Mouse (Mus musculus): ENCODE data around the gene Dusp8. TPM values are rescaled to one million over a fixed set of nuclear protein-coding genes. Genes with fewer than 3 reads are reported as not detected.

The Dusp8 gene
- total RNA-seq, 2 experiments from 2014 or later = 142 to 154 TPM

DNA sequence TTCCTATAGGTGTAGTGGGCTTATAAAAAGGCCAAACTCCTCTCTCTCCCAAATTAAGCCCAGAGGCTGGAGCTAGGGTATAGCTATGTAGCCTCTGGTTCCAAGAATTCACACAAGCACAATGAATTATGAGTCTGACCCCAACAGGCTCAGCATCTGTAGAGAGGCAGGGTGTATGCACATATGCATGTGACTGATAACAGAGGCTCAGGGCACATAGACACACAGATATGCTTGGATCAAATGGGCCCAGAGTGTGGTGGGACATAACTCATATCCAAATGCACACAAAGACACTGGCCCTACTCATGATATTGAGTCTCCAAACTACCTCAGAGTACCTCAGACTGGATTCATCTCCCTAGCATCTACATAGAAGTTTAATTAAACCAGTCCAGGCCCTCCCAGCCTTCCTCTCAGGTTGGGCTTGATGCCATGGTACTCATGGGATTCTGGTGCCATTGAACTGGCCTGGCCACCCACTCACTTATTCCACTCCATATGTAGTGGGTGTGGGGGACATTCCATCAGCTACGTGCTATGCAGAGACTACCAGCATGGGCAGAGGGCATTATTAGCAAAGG is 8.5 kb downstream of the Dusp8 start:
- DNase-seq = no peak
- intact Hi-C loops (cut with DNase I) = no loop called here

- intact Hi-C loops (cut with DNase I) = no loop called here
- DNase-seq = no peak
Measured at GRCm38 (mm10) chr7:142086159-142086905, 9.3 kb downstream of the Dusp8 start.

- DNase-seq = peak; percentile 97
- intact Hi-C loops (cut with DNase I) = no loop called here
Measured at GRCm38 (mm10) chr7:142084820-142085219, 10.8 kb downstream of the Dusp8 start.

GRCm38 (mm10) chr7:142084395-142084794 is 11.2 kb downstream of the Dusp8 start:
- no peak for DNase-seq
- intact Hi-C loops (cut with DNase I) = no loop called here

DNA sequence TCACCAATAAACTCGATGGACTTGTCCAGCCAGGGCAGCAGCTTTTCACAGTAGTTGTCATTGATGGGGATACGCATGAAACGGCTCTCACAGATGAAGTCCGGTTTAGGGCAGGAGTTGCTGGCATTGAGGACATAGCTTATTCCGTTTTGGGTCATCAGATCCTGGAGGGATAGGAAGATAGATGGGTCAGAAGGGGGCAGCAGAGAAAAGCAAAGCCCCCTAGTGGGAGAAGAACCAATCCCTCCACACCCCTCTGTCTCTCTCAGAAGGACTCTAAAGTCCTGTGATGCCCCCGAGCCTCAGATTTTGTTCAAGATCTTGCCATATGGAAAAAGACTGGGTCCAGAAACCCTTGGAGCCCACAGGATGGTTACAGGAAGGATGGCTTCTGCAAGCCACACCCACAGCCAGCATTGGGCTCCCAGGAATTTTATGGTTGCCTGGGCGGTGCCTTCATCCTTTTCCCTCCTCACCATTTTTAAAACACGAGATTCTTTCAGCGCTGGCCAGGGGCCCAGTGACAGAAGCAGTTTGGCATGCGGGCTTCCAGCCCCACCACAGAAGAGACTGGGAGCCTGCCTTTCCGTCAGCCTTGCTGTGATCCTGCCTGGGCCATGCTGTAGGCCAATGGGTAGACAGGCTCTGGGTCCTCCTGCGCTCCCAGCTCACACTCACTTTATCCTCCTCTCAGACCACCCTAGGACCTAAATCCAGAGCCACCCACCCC is 11.9 kb downstream of the Dusp8 start:
- intact Hi-C loops (cut with DNase I) = no loop called here
- DNase-seq = no peak

- intact Hi-C loops (cut with DNase I) = no loop called here
- no peak for DNase-seq
Measured at GRCm38 (mm10) chr7:142082607-142083006, 13.0 kb downstream of the Dusp8 start.

GRCm38 (mm10) chr7:142082179-142082578 is 13.5 kb downstream of the Dusp8 start:
- intact Hi-C loops (cut with DNase I) = no loop called here
- DNase-seq = no peak

DNA sequence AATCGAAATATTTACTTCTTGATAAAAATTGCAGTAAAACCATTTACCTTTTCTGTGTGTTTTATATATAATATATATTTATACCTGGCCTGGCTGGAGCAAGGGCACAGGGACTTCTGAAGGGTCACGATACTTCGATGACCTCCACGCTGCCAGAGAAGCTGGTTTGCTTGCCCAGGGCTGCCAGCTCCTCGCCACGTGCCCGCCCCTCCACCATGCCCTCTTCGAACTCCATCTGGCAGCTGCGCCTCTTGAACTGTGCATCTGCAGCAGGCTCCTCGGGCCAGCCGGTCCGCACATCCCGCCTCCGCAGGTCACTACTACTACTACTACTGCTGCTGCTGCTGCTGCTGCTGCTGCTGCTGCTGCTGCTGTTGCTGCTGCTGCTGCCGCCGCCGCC is 13.9 kb downstream of the Dusp8 start:
- DNase-seq = peak; percentile 36

GRCm38 (mm10) chr7:142080876-142081275 is 14.8 kb downstream of the Dusp8 start:
- no peak for DNase-seq
- intact Hi-C loops (cut with DNase I) = no loop called here

More for the DNA sequence above, 13.9 kb downstream of the Dusp8 start:
- intact Hi-C loops (cut with DNase I) = no loop called here

GRCm38 (mm10) chr7:142079365-142079764 is 16.3 kb downstream of the Dusp8 start:
- no peak for DNase-seq
- intact Hi-C loops (cut with DNase I) = no loop called here

DNA sequence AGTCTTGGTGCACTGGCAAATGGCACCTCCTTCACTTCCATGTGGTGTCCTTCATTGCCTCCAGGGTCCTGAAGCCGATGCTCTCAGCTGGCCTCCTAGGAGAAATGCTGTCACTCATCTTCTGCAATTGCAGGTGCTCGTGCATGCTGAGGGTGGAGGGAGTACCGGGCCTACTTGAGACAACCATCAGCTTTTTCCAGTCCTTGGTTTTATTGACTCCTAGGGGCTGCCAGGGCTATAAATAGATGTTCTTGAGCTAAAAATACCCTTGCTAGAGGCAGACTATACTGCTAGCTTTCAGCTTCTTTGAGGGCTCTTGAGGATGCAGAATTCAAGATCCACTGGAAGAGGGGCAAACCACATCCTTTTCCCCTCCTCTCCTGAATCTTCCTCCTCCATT is 18.5 kb downstream of the Dusp8 start:
- no peak for DNase-seq
- intact Hi-C loops (cut with DNase I) = no loop called here

GRCm38 (mm10) chr7:142074146-142074886 is 21.3 kb downstream of the Dusp8 start:
- intact Hi-C loops (cut with DNase I) = no loop called here

DNA sequence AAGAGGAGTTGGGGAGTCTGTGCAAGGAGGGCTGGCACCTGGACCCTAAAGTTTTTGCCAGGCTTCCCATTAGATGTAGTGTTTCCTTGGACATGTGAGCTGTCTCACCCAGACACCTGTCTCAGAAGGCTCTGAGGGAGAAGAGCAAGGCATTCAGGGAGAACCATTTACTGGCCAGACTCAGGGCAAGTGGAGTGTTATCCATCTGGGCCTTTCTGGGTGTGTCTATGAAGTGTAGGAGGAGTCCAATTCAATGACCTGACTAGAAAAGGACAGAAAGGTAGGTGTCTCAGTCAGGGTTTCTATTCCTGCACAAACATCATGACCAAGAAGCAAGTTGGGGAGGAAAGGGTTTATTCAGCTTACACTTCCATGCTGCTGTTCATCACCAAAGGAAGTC is 23.9 kb downstream of the Dusp8 start:
- intact Hi-C loops (cut with DNase I) = no loop called here
- no peak for DNase-seq

More at GRCm38 (mm10) chr7:142074146-142074886, 21.3 kb downstream of the Dusp8 start:
- DNase-seq = no peak

DNA sequence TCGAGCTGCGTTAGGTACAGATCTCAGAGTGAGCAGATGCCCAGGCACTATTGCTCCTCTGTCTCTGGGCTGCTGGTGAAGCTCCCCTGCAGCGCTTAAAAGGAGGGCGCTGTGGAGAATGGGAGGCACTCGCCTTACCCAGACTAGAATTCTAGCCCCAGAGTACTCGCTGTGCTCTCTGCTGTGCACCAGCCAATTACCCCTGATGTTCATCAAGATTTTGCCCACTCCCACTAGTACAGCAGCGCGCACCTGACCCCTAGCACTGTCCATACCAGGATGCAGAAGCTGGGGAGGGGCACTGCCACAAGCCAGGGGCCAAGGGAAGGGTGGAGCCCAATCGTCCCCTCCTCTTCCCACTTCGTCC is 24.4 kb downstream of the Dusp8 start:
- DNase-seq = no peak
- intact Hi-C loops (cut with DNase I) = no loop called here

DNA sequence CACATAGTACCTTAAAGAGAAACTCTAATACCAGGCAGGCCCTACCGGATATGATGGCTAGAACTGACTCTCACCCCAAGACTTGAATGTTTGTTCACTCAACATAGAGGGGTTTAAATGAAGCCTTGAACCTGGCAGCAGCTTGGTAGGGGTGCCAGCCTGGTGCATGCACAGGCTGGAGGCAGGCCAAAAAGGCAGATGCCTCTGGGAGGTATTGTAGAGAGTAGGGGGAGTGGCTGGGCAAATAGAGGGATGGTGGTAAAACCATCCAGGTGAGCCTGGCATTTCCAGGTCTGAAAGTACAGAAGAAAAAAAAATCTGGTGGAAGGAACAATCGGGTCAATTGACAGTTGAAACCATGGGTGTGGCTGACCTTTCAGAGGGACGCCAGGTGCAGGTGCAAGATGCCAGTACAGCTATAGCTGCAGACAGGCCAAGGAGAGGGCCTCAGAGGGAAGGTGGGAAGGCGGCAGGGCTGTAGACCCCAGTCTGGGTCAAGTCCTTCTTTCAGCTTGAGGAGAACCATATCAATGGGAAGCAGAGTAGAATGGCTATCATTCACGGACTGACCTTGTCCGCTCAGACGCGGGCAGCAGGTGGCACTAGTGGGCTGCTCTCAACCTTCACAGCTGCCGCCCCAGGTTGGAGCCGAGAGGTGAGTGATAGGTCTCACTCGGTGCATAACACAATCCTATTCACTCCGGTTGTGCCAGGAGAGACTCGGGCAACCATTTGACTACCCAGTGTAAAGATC is 25.0 kb downstream of the Dusp8 start:
- intact Hi-C loops (cut with DNase I) = no loop called here

GRCm38 (mm10) chr7:142068429-142068828 is 27.2 kb downstream of the Dusp8 start:
- intact Hi-C loops (cut with DNase I) = no loop called here
- no peak for DNase-seq

More for the DNA sequence above, 25.0 kb downstream of the Dusp8 start:
- peak; percentile 83 for DNase-seq

DNA sequence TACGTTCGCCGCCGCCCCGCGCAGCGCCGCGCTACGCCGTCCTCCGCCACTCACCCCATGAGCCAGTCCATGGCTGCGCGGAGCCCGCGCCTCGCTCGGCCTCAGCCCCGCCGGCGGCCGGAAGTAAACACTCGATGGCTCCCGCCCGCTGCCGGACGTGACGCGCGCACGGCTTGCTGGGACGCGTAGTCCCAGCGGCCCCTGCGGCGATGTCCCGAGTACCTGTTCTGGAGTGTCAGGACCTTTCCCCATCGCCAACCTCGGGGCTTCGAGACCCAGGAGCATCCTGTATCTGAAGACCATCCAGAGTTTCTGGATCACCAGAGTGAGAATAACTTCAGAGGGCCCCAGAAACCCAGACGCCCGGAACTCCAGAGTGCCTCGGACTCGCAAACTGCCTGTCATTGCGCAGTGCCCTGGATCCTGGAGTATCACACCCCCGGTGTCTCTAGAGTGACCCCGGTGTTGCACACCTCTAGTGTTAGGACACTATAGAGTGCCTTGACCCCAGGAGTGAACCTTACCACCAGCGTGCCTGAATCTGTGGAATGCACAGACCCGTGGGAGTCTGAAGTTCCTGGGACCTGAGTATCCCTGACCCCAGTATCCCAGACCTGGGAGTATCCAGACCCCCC is 34.6 kb downstream of the Dusp8 start, which contains the start of gene Mob2:
Gene Mob2 (minus strand): TSS at position 135 of the 635 bp plus-strand sequence.
- intact Hi-C loops (cut with DNase I) = no loop called here
- DNase-seq = peak; percentile 87

- no peak for DNase-seq
- intact Hi-C loops (cut with DNase I) = no loop called here
Measured at GRCm38 (mm10) chr7:142060185-142060930, 35.3 kb downstream of the Dusp8 start.

DNA sequence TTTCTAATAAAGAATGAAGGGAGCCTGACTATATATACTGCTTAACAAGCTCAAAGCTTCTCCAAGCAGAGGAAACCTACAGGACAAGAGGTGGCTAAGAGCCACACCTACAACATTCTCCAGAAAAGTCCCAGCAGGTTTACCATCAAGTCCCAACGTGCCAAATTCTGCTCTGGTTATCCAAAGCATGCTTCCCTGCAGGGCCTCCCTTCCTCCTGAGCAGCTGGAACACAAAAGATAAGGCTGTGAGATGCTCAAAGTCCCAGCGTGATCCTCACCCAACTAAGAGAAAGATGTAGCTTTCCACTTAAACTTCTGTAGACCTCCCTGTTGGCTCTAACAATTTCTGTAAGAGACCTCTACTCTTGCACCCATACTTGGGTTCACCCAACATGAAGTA is 36.6 kb downstream of the Dusp8 start:
- intact Hi-C loops (cut with DNase I) = no loop called here
- DNase-seq = no peak
